ENCODE assay signal across 23 mouse cellular contexts in genomic region chr3:142965604-142966003, GRCm38 (mm10).
"Had no signal": no experiment of that assay in that cellular context is flagged by ENCODE, and none has a peak within 500 bp of the region (broad histone marks: within the 10 kb centered on the region; RNA-seq: fewer than 3 reads in every experiment).

No protein-coding gene starts in this region.

- ATAC-seq: forebrain, embryonic 15.5 days; forebrain, postnatal 0 days; hindbrain, postnatal 0 days; intestine, embryonic 16.5 days; liver, embryonic 12.5 days had no signal

- H3K36me3 ChIP-seq: forebrain, embryonic 15.5 days; heart, embryonic 13.5 days; heart, embryonic 15.5 days; hindbrain, embryonic 13.5 days; hindbrain, embryonic 15.5 days; limb, embryonic 13.5 days; limb, embryonic 15.5 days; liver, embryonic 12.5 days had no signal

- H3K9ac ChIP-seq: forebrain, embryonic 15.5 days; forebrain, postnatal 0 days; heart, embryonic 13.5 days; heart, embryonic 15.5 days; hindbrain, embryonic 13.5 days; hindbrain, embryonic 15.5 days; limb, embryonic 13.5 days; limb, embryonic 15.5 days; liver, embryonic 12.5 days; liver, embryonic 14.5 days had no signal

- H3K4me3 ChIP-seq: forebrain, embryonic 15.5 days; heart, embryonic 13.5 days; heart, embryonic 15.5 days; hindbrain, embryonic 13.5 days; hindbrain, embryonic 15.5 days; limb, embryonic 13.5 days; limb, embryonic 15.5 days; liver, embryonic 12.5 days had no signal

- H3K9me3 ChIP-seq: forebrain, embryonic 15.5 days; heart, embryonic 13.5 days; heart, embryonic 15.5 days; hindbrain, embryonic 13.5 days; hindbrain, embryonic 15.5 days; limb, embryonic 13.5 days; limb, embryonic 15.5 days; liver, embryonic 12.5 days had no signal

- H3K27ac ChIP-seq: forebrain, embryonic 15.5 days; heart, embryonic 13.5 days; heart, embryonic 15.5 days; hindbrain, embryonic 13.5 days; hindbrain, embryonic 15.5 days; hindbrain, postnatal 0 days; limb, embryonic 13.5 days; limb, embryonic 15.5 days; liver, embryonic 12.5 days; liver, embryonic 14.5 days had no signal

- H3K4me1 ChIP-seq: forebrain, embryonic 15.5 days; heart, embryonic 13.5 days; heart, embryonic 15.5 days; hindbrain, embryonic 13.5 days; hindbrain, embryonic 15.5 days had no signal

- DNase-seq: forebrain, postnatal 0 days; gastrocnemius, postnatal 14 days; gastrocnemius, postnatal 36 days; heart, adult 18-20 months; heart, postnatal 14 days; heart, postnatal 36 days; kidney, adult 11 months; kidney, adult 9 months; layer of hippocampus, adult 9-11 months; layer of hippocampus, postnatal 36 days; left cerebral cortex, postnatal 4 days had no signal

- H3K27me3 ChIP-seq: forebrain, embryonic 15.5 days; heart, embryonic 13.5 days; heart, embryonic 15.5 days; hindbrain, embryonic 13.5 days; hindbrain, embryonic 15.5 days; limb, embryonic 13.5 days; limb, embryonic 15.5 days; liver, embryonic 12.5 days had no signal

- H3K4me2 ChIP-seq: forebrain, embryonic 15.5 days; heart, embryonic 11.5 days; heart, embryonic 13.5 days; heart, embryonic 15.5 days; hindbrain, embryonic 13.5 days; hindbrain, embryonic 15.5 days; limb, embryonic 13.5 days; limb, embryonic 15.5 days; liver, embryonic 12.5 days had no signal
